ENCODE assay signal across 20 mouse cellular contexts in the genomic region with DNA sequence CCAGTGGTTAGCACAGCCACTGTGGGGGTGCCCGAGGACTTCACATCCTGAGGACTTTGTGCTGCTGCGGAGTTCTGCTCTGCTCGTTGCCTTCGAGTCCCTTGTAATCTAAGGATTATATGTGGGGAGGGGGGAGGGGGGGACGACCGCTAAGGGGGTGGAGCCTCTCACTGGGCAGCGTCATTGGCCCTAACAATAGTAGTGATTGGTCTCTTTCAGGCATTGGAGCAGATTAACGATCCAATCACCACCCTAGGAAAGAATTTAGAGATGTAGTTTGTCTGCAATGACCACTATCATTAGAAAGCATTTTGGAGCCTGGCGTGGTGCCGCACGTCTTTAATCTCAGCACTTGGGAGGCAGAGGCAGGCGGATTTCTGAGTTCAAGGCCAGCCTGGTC. TPM values are rescaled to one million over a fixed set of nuclear protein-coding genes. Genes with fewer than 3 reads are reported as not detected.
DNase-seq lines count a peak whose midpoint lies in the region; ATAC-seq lines count a peak whose summit lies in the region.
"Had no signal": no experiment of that assay in that cellular context is flagged by ENCODE, and none has a peak within 500 bp of the region (broad histone marks: within the 10 kb centered on the region; RNA-seq: fewer than 3 reads in every experiment).

No protein-coding gene starts in this region.

- H3K4me1 ChIP-seq in midbrain, embryonic 11.5 days (ENCODE audit: control insufficient read depth, insufficient read depth, low read length): peaks cover 5% of the 10 kb centered on the region; the same call in 1 of the 2 replicates
- no peaks in the 10 kb centered on the region for H3K4me1 ChIP-seq in midbrain, embryonic 14.5 days (ENCODE audit: control insufficient read depth, insufficient read depth, low read length)

- ATAC-seq in midbrain, embryonic 11.5 days (ENCODE audit: low FRiP score): no peak
- ATAC-seq in midbrain, embryonic 14.5 days (ENCODE audit: low FRiP score, low TSS enrichment): no peak
- ATAC-seq: activated CD4-positive, CD25-positive, alpha-beta regulatory T cell, adult 4 months; CD4-positive, CD25-positive, alpha-beta regulatory T cell, adult 4 months; Patski had no signal

- no peaks in the 10 kb centered on the region for H3K36me3 ChIP-seq in midbrain, embryonic 11.5 days (ENCODE audit: control insufficient read depth, insufficient read depth, low read length)
- no peaks in the 10 kb centered on the region for H3K36me3 ChIP-seq in midbrain, embryonic 14.5 days (ENCODE audit: control insufficient read depth, insufficient read depth, low read length)
- H3K36me3 ChIP-seq: G1E had no signal

- H3K9ac ChIP-seq in midbrain, embryonic 11.5 days (ENCODE audit: low read length): no peak overlapping the region
- no peak overlapping the region for H3K9ac ChIP-seq in midbrain, embryonic 14.5 days (replicated peaks; ENCODE audit: low read length)

- no peaks in the 10 kb centered on the region for H3K27me3 ChIP-seq in midbrain, embryonic 11.5 days (ENCODE audit: control insufficient read depth, insufficient read depth, low read length)
- H3K27me3 ChIP-seq in midbrain, embryonic 14.5 days (ENCODE audit: control insufficient read depth, insufficient read depth, low read length): no peaks in the 10 kb centered on the region

- DNase-seq in midbrain, embryonic 11.5 days (ENCODE audit: low spot score, missing footprints): peak; percentile 47
- no peak for DNase-seq in midbrain, embryonic 14.5 days
- DNase-seq in ES-CJ7 (ENCODE audit: low read depth, low spot score): peak; percentile 82
- DNase-seq in R1 (ENCODE audit: low read depth, low spot score): peak; percentile 77
- DNase-seq in ZHBTc4 (ENCODE audit: low read depth, low spot score): peak; percentile 77
- DNase-seq in kidney, postnatal 25 days: no peak
- no peak for DNase-seq in layer of hippocampus, adult 9-11 months
- no peak for DNase-seq in thymus, postnatal 10 days (ENCODE audit: low spot score in 2 of 2)
- DNase-seq: adrenal gland, postnatal 10 days; adrenal gland, postnatal 25 days; B cell, adult 2 months; cerebellum, adult 11 months; cerebellum, adult 11-12 months; cerebellum, adult 18-20 months; cerebellum, adult 2 months; cerebellum, adult 8-10 months had no signal

- no peak overlapping the region for H3K4me3 ChIP-seq in midbrain, embryonic 11.5 days (ENCODE audit: low read depth, low read length)
- no peak overlapping the region for H3K4me3 ChIP-seq in midbrain, embryonic 14.5 days (replicated peaks; ENCODE audit: low read depth, low read length)

- no peak overlapping the region for H3K4me2 ChIP-seq in midbrain, embryonic 11.5 days
- H3K4me2 ChIP-seq in midbrain, embryonic 14.5 days (ENCODE audit: low read length): no peak overlapping the region

- H3K9me3 ChIP-seq in midbrain, embryonic 11.5 days (ENCODE audit: control insufficient read depth, low read length): no peaks in the 10 kb centered on the region
- H3K9me3 ChIP-seq in midbrain, embryonic 14.5 days (ENCODE audit: control insufficient read depth, low read length): no peaks in the 10 kb centered on the region

- 81% methylated on average over 12 of the region's 12 CpGs for WGBS in midbrain, embryonic 11.5 days
- 82% methylated on average over 12 of the region's 12 CpGs for WGBS in midbrain, embryonic 14.5 days

- H3K27ac ChIP-seq in midbrain, embryonic 11.5 days (ENCODE audit: low read depth, low read length): no peak overlapping the region
- H3K27ac ChIP-seq in midbrain, embryonic 14.5 days (replicated peaks; ENCODE audit: low read depth, low read length): no peak overlapping the region

RNA-seq across cellular contexts. Expression of a gene that starts 52.8 kb away (rescaled TPM):
- 186 and 197 TPM in 2 replicates for polyA plus RNA-seq in midbrain, embryonic 11.5 days (2014; fragmentation: Nextera tagmentation; extraction: Ambion mirVana)
- polyA plus RNA-seq in midbrain, embryonic 14.5 days (2014; fragmentation: Nextera tagmentation; extraction: Ambion mirVana): 171 and 175 TPM in 2 replicates

Comparison
In these comparisons a context has a peak if more than half of its experiments do, and no peak if none do; other contexts are left out.
1. DNase-seq: peak in midbrain, embryonic 11.5 days (single experiment), ES-CJ7 (single experiment), R1 (single experiment) and ZHBTc4 (single experiment); none in midbrain, embryonic 14.5 days (single experiment), kidney, postnatal 25 days (0 of 2), layer of hippocampus, adult 9-11 months (single experiment) and thymus, postnatal 10 days (0 of 2).